Mouse (Mus musculus) myocyte (in vitro differentiated cells): ENCODE measurements around the gene Asb17.

Experiments
- MAX ChIP-seq: IDR thresholded peaks from one replicate; pipeline ENCODE4 v1.6.1; 2011; ENCODE audit warnings: low read depth, mild to moderate bottlenecking, control low read depth
- POLR2A ChIP-seq: IDR thresholded peaks from one replicate; pipeline ENCODE4 v1.6.1; 2011; ENCODE audit warnings: low read depth, mild to moderate bottlenecking, control low read depth, moderate library complexity; ENCODE audit not compliant: insufficient read length
- USF1 ChIP-seq: IDR thresholded peaks from one replicate; pipeline ENCODE4 v1.6.1; 2011; ENCODE audit warnings: low read depth, mild to moderate bottlenecking, control low read depth, moderate library complexity

DNA sequence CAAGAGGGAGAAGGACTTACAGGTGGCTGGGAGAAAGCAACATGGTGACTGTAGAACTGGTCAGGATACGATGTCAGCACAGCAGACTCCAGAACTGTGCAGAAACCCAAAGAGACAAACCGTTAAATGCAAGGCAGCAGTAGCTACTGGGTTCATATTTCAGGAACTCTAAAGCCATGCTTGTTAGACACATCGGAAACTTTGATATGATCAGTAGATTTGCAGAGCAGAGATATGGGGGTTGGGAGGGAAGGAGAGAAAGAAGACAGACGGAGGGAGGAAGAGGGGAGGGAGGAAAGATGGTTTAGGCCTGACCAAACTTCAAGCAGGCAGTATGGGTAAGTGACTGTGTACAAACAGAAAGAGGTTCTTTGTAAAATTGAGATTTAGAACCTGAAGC is 6.4 kb upstream of the Asb17 start:
- no peak for TF ChIP-seq POLR2A
- no peak for TF ChIP-seq USF1
- TF ChIP-seq MAX = no peak
